Mouse (Mus musculus) Muller cell, postnatal 12 days (primary cell): ENCODE data around the gene Stk11ip.

ENCODE experiments used
- DNase-seq: peaks from one replicate; pipeline ENCODE4 v3.0.0-alpha.2; 2015; ENCODE audit errors: inconsistent ontology term

Stk11ip gene

DNA sequence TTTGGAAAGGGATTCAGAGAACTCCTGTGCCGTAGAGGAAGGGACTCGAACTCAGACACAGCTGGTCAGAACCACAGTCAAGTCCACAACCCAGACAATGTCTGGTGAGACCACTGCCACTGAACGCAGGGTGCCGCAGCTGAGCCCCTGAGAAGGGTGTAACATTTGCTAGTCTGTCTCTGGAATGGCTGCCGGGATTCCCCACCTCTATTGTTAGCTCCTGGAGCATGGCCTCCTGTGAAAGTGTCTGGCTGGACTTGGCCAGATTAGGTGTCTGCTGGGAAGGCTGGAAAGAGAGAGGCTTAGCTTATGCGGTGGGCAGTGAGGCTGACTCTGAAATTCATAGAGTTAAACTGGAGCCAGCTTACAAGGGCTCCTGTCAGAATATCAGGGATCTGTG is 49.1 kb downstream of the Stk11ip start:
- no peak for DNase-seq

GRCm38 (mm10) chr1:75572776-75573175 is 51.4 kb downstream of the Stk11ip start:
- DNase-seq: no peak

DNA sequence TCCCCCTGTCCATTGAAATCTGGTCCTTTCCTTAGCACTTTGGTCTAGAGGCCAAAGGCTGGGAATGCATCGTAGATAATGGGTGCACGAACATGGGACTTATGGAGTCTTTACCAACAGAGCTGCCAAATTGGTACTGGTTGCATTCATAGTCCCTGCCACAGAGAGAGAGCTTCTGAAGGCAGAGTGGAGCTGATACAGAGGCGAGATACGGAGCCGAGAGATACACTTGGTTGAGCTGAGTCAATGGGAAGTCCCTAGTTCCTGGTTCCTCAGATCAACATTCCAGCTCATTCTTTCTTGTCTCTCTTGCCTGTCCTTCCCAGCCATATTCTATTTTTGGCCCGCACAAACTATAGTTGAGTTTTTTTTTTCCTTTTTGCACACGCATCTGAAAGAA is 52.4 kb downstream of the Stk11ip start:
- no peak for DNase-seq

DNA sequence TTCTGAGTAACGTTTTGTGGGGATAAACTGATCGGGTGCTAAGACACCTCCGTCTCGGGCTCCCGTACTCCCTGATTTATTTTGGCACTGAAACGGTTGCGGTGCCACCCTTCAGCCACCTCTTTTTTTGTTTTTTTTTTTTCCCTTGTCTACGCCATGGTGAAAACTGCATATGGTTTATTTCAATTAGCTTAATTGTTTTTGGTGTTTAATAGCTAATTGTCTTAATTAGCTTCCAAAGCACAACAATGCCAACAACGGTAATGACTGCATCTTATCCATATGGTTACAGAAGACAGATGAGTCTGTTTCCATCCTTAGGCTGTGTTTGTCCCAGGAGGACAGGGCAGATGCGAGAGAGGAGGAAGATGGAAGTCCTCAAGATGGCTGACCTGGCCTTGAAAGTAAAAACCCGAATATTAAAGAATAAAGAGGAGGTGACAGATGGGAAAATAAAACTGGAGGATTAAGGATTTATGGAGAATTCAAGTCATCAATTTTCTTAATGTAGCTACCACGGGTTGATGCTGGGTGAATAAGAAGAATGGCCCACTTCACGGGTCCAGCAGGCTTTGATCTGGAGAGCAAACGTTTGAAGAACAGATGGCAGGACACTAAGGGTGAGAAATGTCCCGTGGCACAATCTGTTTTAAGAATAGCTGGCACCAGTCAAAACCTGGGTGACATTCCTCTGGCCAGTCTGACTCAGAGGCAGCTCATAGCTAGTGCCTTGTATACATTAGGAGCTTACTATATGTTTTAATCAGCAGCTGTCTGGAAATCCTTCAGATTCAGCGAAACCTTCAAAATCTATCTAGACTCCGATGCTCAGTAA is 53.4 kb downstream of the Stk11ip start:
- DNase-seq: no peak

DNA sequence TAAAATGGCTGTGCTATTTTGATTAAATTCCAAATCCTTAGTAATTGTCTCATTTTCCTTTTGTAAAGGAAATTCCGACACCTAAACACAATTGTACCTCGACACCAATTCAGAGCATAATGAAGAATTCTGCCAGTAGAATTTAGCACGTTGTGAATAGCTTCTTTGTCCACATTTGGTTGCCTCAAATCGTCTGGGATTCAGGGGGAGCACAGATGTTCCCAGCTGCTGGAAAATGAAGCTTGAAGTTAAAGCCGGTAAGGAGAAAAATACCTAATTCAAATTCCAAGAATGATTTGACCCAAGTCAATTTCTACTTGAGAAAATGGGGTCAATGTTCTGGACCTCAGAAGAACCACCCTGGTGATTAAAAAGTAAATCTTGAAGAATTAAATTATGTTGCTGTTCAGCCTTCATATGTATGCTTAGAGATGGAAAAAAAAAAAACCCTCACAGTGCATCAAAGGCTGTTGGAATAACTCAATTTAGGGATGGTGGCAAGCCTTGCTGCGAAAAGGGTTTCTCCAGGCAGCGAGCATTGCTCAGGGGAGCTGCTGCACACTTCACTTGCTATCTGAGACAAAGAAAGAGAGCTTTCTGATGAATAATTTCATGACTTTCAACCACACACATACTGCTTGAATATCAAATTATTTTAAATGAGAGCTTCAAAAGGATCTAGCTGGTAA is 60.8 kb downstream of the Stk11ip start:
- no peak for DNase-seq

GRCm38 (mm10) chr1:75582625-75582956 is 61.3 kb downstream of the Stk11ip start:
- no peak for DNase-seq

- no peak for DNase-seq
Observed at GRCm38 (mm10) chr1:75583034-75583433, 61.7 kb downstream of the Stk11ip start.

DNA sequence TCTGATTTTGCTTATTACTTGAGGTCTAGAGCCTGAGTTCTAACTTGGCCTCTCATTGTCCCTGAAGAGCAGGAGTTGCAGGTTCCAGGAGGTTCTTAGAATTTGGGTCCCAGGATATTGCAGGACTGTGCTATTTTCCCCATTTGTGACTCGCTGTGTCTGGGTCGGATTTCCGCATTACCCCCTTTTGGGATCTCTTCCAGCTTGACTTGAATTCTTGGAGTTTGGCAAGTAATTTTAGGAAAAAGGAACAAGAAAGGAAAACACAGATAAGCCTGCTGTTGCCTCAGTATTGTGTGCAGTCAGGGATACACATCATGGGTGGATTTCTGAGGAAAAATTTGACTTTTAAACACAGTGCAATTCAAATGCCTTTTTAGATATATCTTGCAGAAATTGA is 65.5 kb downstream of the Stk11ip start:
- no peak for DNase-seq
